Mouse (Mus musculus) olfactory bulb, adult 2 months (tissue): ENCODE measurements at regions not wholly inside any gene's neighbourhood (a gene's known extent, or its start where the extent isn't known, plus 50 kb on each side); places are given as distances from the start of the nearest gene placed in this dataset.

Experiments
- CTCF ChIP-seq: fragments of 200-500 bp; IDR thresholded peaks from 2 replicates; pipeline ENCODE4 v1.5.1; 2012; ENCODE audit warnings: low read depth, mild to moderate bottlenecking, low read length, moderate library complexity; ENCODE audit not compliant: insufficient read depth
- POLR2A ChIP-seq: fragments of 200-500 bp; IDR thresholded peaks from 2 replicates; pipeline ENCODE4 v1.6.1; 2012; ENCODE audit warnings: mild to moderate bottlenecking, low read depth, low read length, moderate library complexity; ENCODE audit not compliant: insufficient read depth

- no peak for TF ChIP-seq POLR2A
- TF ChIP-seq CTCF = no peak
Observed at GRCm38 (mm10) chr5:33527750-33528149, 94.0 kb upstream of the Nkx1-1 start.
